Mouse (Mus musculus): ENCODE measurements around the gene Klk5. TPM values are rescaled to one million over a fixed set of nuclear protein-coding genes. Genes with fewer than 3 reads are reported as not detected.

Gene Klk5
- total RNA-seq, 2 experiments from 2014 or later = not detected

DNA sequence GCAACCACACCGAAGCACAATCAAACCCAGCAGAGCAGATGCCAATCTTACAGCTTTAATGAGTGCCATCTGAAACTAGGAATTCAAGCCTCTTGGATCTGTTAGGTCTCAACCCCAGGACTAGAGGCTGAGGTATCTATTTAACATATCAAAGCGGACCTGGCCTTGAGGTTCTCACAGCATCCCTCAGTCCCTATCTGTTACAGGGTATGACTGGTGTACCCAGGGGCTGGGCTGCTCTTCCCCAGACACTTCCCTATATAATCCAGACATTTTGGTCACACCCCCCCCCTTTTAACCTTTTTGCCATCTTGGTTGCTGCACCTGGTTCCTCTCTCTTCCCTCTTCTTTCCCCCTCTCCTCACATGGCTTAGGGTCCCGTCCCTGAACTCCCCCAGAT, 31.9 kb downstream of the Klk5 start:
- no peak for DNase-seq (ENCODE audit: low spot score)
- intact Hi-C loops (cut with DNase I) = loop anchor here (1.0 kb wide), 1 partner anchor 21 kb away; no protein-coding TSS in a partner anchor

DNA sequence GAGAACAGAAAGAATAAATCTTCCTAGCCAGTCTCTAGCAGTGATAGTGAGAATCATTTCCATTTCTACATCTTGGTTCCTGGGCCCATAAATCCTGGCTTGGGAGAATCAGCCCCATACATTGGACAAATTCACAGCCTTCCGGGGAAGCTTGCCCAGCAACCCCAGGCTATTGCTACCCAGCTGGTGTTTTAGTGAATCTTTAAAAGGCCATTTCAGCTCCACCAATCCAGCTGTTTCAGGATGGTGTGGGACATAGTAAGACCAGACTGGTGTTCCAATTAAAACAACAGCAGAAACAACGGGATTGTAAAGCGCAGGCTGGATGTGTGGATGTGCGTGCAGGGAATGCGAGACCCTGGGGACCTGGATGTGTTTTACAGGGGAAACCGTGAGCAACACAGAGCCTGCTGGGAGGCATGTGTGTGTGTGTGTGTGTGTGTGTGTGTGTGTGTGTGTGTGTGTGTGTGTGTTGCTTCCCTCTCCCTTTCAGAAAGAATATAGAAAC, 33.2 kb downstream of the Klk5 start:
- intact Hi-C loops (cut with DNase I) = no loop called here
- no peak for DNase-seq (ENCODE audit: low spot score)

GRCm38 (mm10) chr7:43876444-43876843, 34.7 kb downstream of the Klk5 start:
- intact Hi-C loops (cut with DNase I) = no loop called here
- no peak for DNase-seq (ENCODE audit: low spot score)

GRCm38 (mm10) chr7:43878281-43878680, 36.5 kb downstream of the Klk5 start:
- intact Hi-C loops (cut with DNase I) = no loop called here
- no peak for DNase-seq (ENCODE audit: low spot score)

- no peak for DNase-seq (ENCODE audit: low spot score)
- intact Hi-C loops (cut with DNase I) = no loop called here
Observed at GRCm38 (mm10) chr7:43880912-43881311, 39.1 kb downstream of the Klk5 start, which contains the start of gene Klk4. Gene Klk4, plus strand, starts transcription at chr7:43881160.

DNA sequence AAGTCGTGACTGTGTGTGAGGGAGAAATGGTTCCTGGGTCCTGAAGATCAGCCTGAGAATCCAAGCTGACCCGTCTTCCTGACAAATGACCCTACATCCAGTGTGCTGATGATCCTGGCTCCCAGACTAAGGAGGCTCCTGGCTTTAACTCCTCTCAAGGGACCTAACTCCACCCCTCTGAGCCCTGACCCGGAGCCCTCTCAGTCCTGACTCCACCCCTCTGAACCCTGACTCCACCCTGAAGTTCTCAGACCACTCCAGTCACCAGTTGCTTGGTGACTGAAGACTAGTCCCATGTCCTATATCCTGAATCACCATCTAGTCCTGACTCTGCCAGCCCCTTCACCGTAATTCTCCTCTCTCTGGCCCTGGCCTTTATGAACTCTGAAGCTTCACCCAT, 40.6 kb downstream of the Klk5 start:
- intact Hi-C loops (cut with DNase I) = no loop called here
- DNase-seq (ENCODE audit: low spot score) = no peak

DNA sequence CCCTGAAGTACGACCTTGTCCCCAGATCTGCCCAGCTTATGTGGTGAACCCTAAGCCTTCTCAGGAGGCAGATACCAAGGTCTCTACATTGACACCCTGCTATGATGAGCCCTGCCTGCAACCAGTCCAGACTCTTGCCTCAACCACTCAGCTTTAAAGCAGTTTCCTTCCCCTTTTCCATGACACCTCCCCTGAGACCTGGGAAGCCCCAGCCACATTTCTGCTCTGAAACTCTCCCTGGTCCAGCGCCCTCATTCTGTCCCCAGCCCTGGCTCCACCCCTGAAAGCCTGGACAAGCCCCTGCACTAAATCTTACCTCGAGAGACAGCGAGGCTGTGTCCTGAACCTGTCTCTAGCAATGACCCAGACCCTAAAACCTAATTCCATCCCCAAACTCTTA, 41.0 kb downstream of the Klk5 start:
- DNase-seq (ENCODE audit: low spot score) = no peak
- intact Hi-C loops (cut with DNase I) = no loop called here

DNA sequence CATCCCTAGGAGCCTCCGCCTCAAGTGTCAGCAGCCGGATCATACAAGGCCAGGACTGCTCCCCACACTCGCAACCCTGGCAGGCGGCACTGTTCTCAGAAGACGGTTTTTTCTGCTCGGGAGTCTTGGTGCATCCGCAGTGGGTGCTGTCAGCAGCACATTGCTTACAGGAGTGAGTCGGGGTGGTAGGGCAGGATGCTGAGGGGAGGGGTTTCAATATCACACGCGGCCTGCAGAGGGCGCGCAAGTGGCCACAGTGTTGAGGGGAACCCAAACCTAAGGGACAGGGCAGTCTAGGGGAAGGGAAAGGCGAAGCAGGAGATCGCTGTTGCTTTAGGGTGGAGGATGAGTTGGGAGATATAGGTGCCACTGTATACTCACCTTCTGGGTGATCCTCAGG, 41.8 kb downstream of the Klk5 start:
- intact Hi-C loops (cut with DNase I) = no loop called here
- DNase-seq (ENCODE audit: low spot score) = no peak

DNA sequence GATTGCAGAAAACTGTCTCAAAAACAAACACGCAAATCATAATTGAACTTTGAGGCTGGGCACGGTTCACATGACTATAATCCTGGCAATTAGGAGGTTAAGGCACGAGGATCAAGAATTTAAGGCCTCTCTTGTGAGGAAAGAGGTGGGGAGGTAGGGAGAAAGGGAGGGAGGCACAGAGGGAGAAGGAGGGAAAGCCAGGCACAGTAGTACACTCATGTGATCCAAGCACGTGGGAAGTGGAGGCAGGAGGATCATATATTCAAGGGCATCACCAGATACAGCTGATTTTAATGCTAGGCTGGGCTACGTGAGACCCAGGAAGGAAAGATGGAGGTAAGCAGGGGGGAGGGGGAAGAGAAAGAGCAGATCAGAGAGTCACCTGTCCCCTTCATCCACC, 49.6 kb downstream of the Klk5 start:
- DNase-seq (ENCODE audit: low spot score) = no peak
- intact Hi-C loops (cut with DNase I) = loop anchor here (10.0 kb wide), 1 partner anchor 427 kb away; the partner anchor contains the start of gene Vsig10l

- no peak for DNase-seq (ENCODE audit: low spot score)
- intact Hi-C loops (cut with DNase I) = loop anchor here (10.0 kb wide), 1 partner anchor 427 kb away; the partner anchor contains the start of gene Vsig10l
Observed at GRCm38 (mm10) chr7:43891788-43892187, 50.0 kb downstream of the Klk5 start.

DNA sequence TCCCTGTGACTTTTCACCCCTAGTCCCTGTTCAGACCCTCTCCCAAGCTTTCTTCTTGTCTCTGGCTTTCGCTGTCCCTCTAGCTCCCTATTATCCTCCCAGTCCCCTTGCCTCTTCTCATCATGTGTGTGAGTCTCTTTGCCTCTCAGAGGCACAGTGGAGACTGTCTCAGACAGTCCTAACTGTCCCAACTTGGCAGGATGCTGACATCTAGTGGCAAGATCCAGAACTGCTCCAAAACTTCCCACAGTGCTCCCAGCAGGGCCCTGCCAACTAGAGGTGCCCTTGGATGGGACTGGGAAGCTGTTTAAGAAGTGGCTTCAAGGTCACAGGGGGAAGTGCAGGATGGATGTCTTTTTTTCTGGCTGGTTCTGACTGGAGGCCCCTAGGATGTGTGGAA, 53.1 kb downstream of the Klk5 start:
- intact Hi-C loops (cut with DNase I) = loop anchor here (1.0 to 10.0 kb wide), 4 partner anchors 22 to 430 kb away; partner anchors contain the start of gene Vsig10l
- DNase-seq (ENCODE audit: low spot score) = peak; percentile 48

Other genes with a start within 250 kb of the Klk5 start
- gene Zfp819, start 234.8 kb upstream of the Klk5 start, total RNA-seq (2021) = not detected
- gene Ceacam18, start 207.3 kb upstream of the Klk5 start, total RNA-seq (2021) = not detected
- 1 to 10 TPM; 1.1 TPM for gene Siglece, start 181.8 kb upstream of the Klk5 start, total RNA-seq (2021)
- 1 to 10 TPM; 3.2 to 3.8 TPM for gene Ctu1, start 170.0 kb upstream of the Klk5 start, total RNA-seq (2021)
- under 1 TPM; 0.28 to 0.34 TPM for gene Klk14, start 151.6 kb upstream of the Klk5 start, total RNA-seq (2021)
- gene Klk13, start 129.4 kb upstream of the Klk5 start, total RNA-seq (2021) = not detected
- gene Klk12, start 73.1 kb upstream of the Klk5 start, total RNA-seq (2021) = not detected
- not detected for gene Klk11, start 67.4 kb upstream of the Klk5 start, total RNA-seq (2021)
- under 1 TPM; 0.20 to 0.42 TPM for gene Klk10, start 60.9 kb upstream of the Klk5 start, total RNA-seq (2021)
- not detected for gene Klk9, start 50.1 kb upstream of the Klk5 start, total RNA-seq (2021)
- gene Klk8, start 44.4 kb upstream of the Klk5 start, total RNA-seq (2021) = 10 to 100 TPM; 12.6 to 13.3 TPM
- gene Klk7, start 30.7 kb upstream of the Klk5 start, total RNA-seq (2021) = under 1 TPM in 1 of 2 experiments, not detected in 1; 0.17 TPM
- not detected for gene Klk6, start 17.5 kb upstream of the Klk5 start, total RNA-seq (2021)
- not detected for gene Klk4, start 39.2 kb downstream of the Klk5 start, total RNA-seq (2021)
- not detected for gene Klk15, start 91.8 kb downstream of the Klk5 start, total RNA-seq (2021)
- not detected for gene Klk1b8, start 108.7 kb downstream of the Klk5 start, total RNA-seq (2021)
- gene Klk1b1, start 124.8 kb downstream of the Klk5 start, total RNA-seq (2021) = not detected
- gene Klk1b9, start 134.1 kb downstream of the Klk5 start, total RNA-seq (2021) = not detected
- not detected for gene Klk1b11, start 153.9 kb downstream of the Klk5 start, total RNA-seq (2021)
- under 1 TPM; 0.36 TPM for gene Klk1b26, start 170.2 kb downstream of the Klk5 start, total RNA-seq (2021)
- gene Klk1b27, start 210.3 kb downstream of the Klk5 start, total RNA-seq (2021) = not detected